Mouse (Mus musculus) CD4-positive, CD25-positive, alpha-beta regulatory T cell, adult 2 months (primary cell): ENCODE measurements at regions not wholly inside any gene's neighbourhood (a gene's known extent, or its start where the extent isn't known, plus 50 kb on each side); places are given as distances from the start of the nearest gene placed in this dataset.

Experiments used
- DNase-seq: peaks from one replicate; pipeline ENCODE4 v3.0.0-alpha.2; 2012; ENCODE audit warnings: low read depth, low spot score

- DNase-seq, result no peak
Measured at GRCm38 (mm10) chr12:54280001-54280400, 76.3 kb upstream of the Egln3 start.

- DNase-seq, result no peak
Measured at GRCm38 (mm10) chr12:54276978-54277537, 73.4 kb upstream of the Egln3 start.

- DNase-seq, result no peak
Measured at GRCm38 (mm10) chr12:54273506-54273905, 69.8 kb upstream of the Egln3 start.

GRCm38 (mm10) chr12:54272696-54273095 is 69.0 kb upstream of the Egln3 start:
- DNase-seq, result no peak

- no peak for DNase-seq
Measured at GRCm38 (mm10) chr12:54272226-54272625, 68.6 kb upstream of the Egln3 start.

GRCm38 (mm10) chr12:54265852-54266251 is 62.2 kb upstream of the Egln3 start:
- DNase-seq, result no peak

GRCm38 (mm10) chr12:54264893-54265835 is 61.5 kb upstream of the Egln3 start:
- no peak for DNase-seq

- DNase-seq, result no peak
Measured at GRCm38 (mm10) chr12:54264418-54264733, 60.7 kb upstream of the Egln3 start.

GRCm38 (mm10) chr12:54263733-54264417 is 60.2 kb upstream of the Egln3 start:
- DNase-seq, result no peak

GRCm38 (mm10) chr12:54262236-54263005 is 58.8 kb upstream of the Egln3 start:
- DNase-seq, result no peak

GRCm38 (mm10) chr12:54261426-54261825 is 57.8 kb upstream of the Egln3 start:
- no peak for DNase-seq

- no peak for DNase-seq
Measured at GRCm38 (mm10) chr12:54260502-54260901, 56.8 kb upstream of the Egln3 start.

- no peak for DNase-seq
Measured at GRCm38 (mm10) chr12:54257776-54258433, 54.2 kb upstream of the Egln3 start.

GRCm38 (mm10) chr12:54256506-54257128 is 53.0 kb upstream of the Egln3 start:
- no peak for DNase-seq
